In genomic region chr2:72269651-72270341, GRCm38 (mm10) we compare ENCODE assay signal across 18 mouse cellular contexts. TPM values are rescaled to one million over a fixed set of nuclear protein-coding genes. Genes with fewer than 3 reads are reported as not detected.
A peak's percentile ranks its signal among the peaks of the same experiment; 100 is the strongest.
DNase-seq lines count a peak whose midpoint lies in the region; ATAC-seq and TF ChIP-seq lines count a peak whose summit lies in the region.
"Had no signal": no experiment of that assay in that cellular context is flagged by ENCODE, and none has a peak within 500 bp of the region (broad histone marks: within the 10 kb centered on the region; RNA-seq: fewer than 3 reads in every experiment).

No protein-coding gene starts in this region.

- no peak overlapping the region for H3K4me2 ChIP-seq in embryonic facial prominence, embryonic 14.5 days (ENCODE audit: low read depth, low read length)
- no peak overlapping the region for H3K4me2 ChIP-seq in lung, embryonic 14.5 days
- H3K4me2 ChIP-seq in lung, embryonic 16.5 days (ENCODE audit: low read depth, low read length), result no peak overlapping the region
- H3K4me2 ChIP-seq: hindbrain, embryonic 12.5 days; intestine, embryonic 15.5 days; kidney, embryonic 15.5 days had no signal

- H3K36me3 ChIP-seq in embryonic facial prominence, embryonic 14.5 days (ENCODE audit: control insufficient read depth, insufficient read depth, low read length), result no peaks in the 10 kb centered on the region
- H3K36me3 ChIP-seq in embryonic facial prominence, embryonic 10.5 days (replicated peaks), result no peaks in the 10 kb centered on the region
- no peaks in the 10 kb centered on the region for H3K36me3 ChIP-seq in lung, embryonic 14.5 days (ENCODE audit: insufficient read depth)
- H3K36me3 ChIP-seq in lung, embryonic 16.5 days (ENCODE audit: control insufficient read depth, insufficient read depth, low read length), result no peaks in the 10 kb centered on the region
- H3K36me3 ChIP-seq: hindbrain, embryonic 12.5 days; intestine, embryonic 15.5 days; kidney, embryonic 15.5 days had no signal

- no peak overlapping the region for H3K9ac ChIP-seq in embryonic facial prominence, embryonic 14.5 days (ENCODE audit: low read depth, low read length)
- no peak overlapping the region for H3K9ac ChIP-seq in lung, embryonic 14.5 days
- H3K9ac ChIP-seq in lung, embryonic 16.5 days (ENCODE audit: low read length), result no peak overlapping the region
- H3K9ac ChIP-seq: hindbrain, embryonic 12.5 days; intestine, embryonic 15.5 days; kidney, embryonic 15.5 days had no signal

- TF ChIP-seq CTCF in lung, embryonic 14.5 days (IDR thresholded peaks at IDR 0.05; ENCODE audit: low read depth), result no peak

- no peaks in the 10 kb centered on the region for H3K9me3 ChIP-seq in embryonic facial prominence, embryonic 14.5 days (ENCODE audit: control insufficient read depth, low read length)
- H3K9me3 ChIP-seq in embryonic facial prominence, embryonic 10.5 days, result no peaks in the 10 kb centered on the region
- H3K9me3 ChIP-seq in lung, embryonic 14.5 days (ENCODE audit: low read depth, low read length), result no peaks in the 10 kb centered on the region
- no peaks in the 10 kb centered on the region for H3K9me3 ChIP-seq in lung, embryonic 16.5 days (ENCODE audit: control insufficient read depth, low read length)
- H3K9me3 ChIP-seq: hindbrain, embryonic 12.5 days; intestine, embryonic 15.5 days had no signal

- no peak for ATAC-seq in embryonic facial prominence, embryonic 14.5 days (ENCODE audit: low read depth)
- ATAC-seq in lung, embryonic 14.5 days (ENCODE audit: insufficient read depth), result peak; percentile 54; the same call in 1 of the 2 replicates
- ATAC-seq in lung, embryonic 16.5 days (ENCODE audit: low read depth), result peak; percentile 71; the same call in 1 of the 2 replicates
- ATAC-seq in megakaryocyte, adult 5-6 weeks (ENCODE audit: poor library complexity, severe bottlenecking), result no peak
- ATAC-seq: activated CD4-positive, CD25-positive, alpha-beta regulatory T cell, adult 4 months; intestine, embryonic 15.5 days; midbrain, embryonic 16.5 days had no signal

- peak; percentile 35 for DNase-seq in embryonic facial prominence, embryonic 14.5 days (ENCODE audit: low spot score)
- no peak for DNase-seq in embryonic facial prominence, embryonic 10.5 days (ENCODE audit: low spot score)
- peak; percentile 74 for DNase-seq in lung, embryonic 14.5 days
- no peak for DNase-seq in lung, postnatal 4 days
- DNase-seq in kidney, postnatal 10 days, result no peak
- DNase-seq in spleen, postnatal 36 days (ENCODE audit: low spot score in 2 of 2), result no peak
- DNase-seq: adrenal gland, postnatal 36 days; cerebellum, postnatal 10 days; layer of hippocampus, adult 9-11 months; thymus, adult 2 months had no signal

- no peaks in the 10 kb centered on the region for H3K4me1 ChIP-seq in embryonic facial prominence, embryonic 14.5 days (ENCODE audit: control insufficient read depth, insufficient read depth, low read length)
- no peaks in the 10 kb centered on the region for H3K4me1 ChIP-seq in embryonic facial prominence, embryonic 10.5 days
- H3K4me1 ChIP-seq in lung, embryonic 14.5 days (ENCODE audit: insufficient read depth), result no peaks in the 10 kb centered on the region
- no peaks in the 10 kb centered on the region for H3K4me1 ChIP-seq in lung, embryonic 16.5 days (replicated peaks; ENCODE audit: control insufficient read depth, insufficient read depth, low read length)
- H3K4me1 ChIP-seq: hindbrain, embryonic 12.5 days; intestine, embryonic 15.5 days had no signal

- H3K4me3 ChIP-seq in embryonic facial prominence, embryonic 14.5 days (ENCODE audit: low read depth, low read length), result no peak overlapping the region
- no peak overlapping the region for H3K4me3 ChIP-seq in embryonic facial prominence, embryonic 10.5 days
- H3K4me3 ChIP-seq in lung, embryonic 14.5 days (ENCODE audit: low read depth, low read length), result no peak overlapping the region
- no peak overlapping the region for H3K4me3 ChIP-seq in lung, embryonic 16.5 days (ENCODE audit: low read length)
- H3K4me3 ChIP-seq: erythroblast, embryonic 14.5 days; hindbrain, embryonic 12.5 days; intestine, embryonic 15.5 days; kidney, embryonic 15.5 days had no signal

- no peaks in the 10 kb centered on the region for H3K27me3 ChIP-seq in embryonic facial prominence, embryonic 14.5 days (replicated peaks; ENCODE audit: control insufficient read depth, insufficient read depth, low read length)
- no peaks in the 10 kb centered on the region for H3K27me3 ChIP-seq in embryonic facial prominence, embryonic 10.5 days (replicated peaks; ENCODE audit: low read depth, poor library complexity, severe bottlenecking)
- no peaks in the 10 kb centered on the region for H3K27me3 ChIP-seq in lung, embryonic 14.5 days (ENCODE audit: insufficient read depth, low read length)
- H3K27me3 ChIP-seq in lung, embryonic 16.5 days (ENCODE audit: control insufficient read depth, insufficient read depth, low read depth, low read length), result no peaks in the 10 kb centered on the region
- H3K27me3 ChIP-seq: hindbrain, embryonic 12.5 days; intestine, embryonic 15.5 days; kidney, embryonic 15.5 days had no signal

- 75% methylated on average over 4 of the region's 4 CpGs for WGBS in embryonic facial prominence, embryonic 14.5 days
- WGBS in embryonic facial prominence, embryonic 10.5 days, result 77% methylated on average over 4 of the region's 4 CpGs
- 52% methylated on average over 4 of the region's 4 CpGs for WGBS in lung, embryonic 14.5 days
- WGBS in lung, embryonic 16.5 days, result 47% methylated on average over 4 of the region's 4 CpGs

- no peak overlapping the region for H3K27ac ChIP-seq in embryonic facial prominence, embryonic 14.5 days (replicated peaks; ENCODE audit: low read depth, low read length)
- no peak overlapping the region for H3K27ac ChIP-seq in embryonic facial prominence, embryonic 10.5 days (replicated peaks)
- H3K27ac ChIP-seq in lung, embryonic 14.5 days (ENCODE audit: low read depth), result peak overlapping the region; percentile 65; the same call in 1 of the 2 replicates
- H3K27ac ChIP-seq in lung, embryonic 16.5 days (ENCODE audit: low read length), result peak overlapping the region; percentile 40; the same call in 1 of the 2 replicates
- H3K27ac ChIP-seq: hindbrain, embryonic 12.5 days; intestine, embryonic 15.5 days; kidney, embryonic 15.5 days had no signal

RNA-seq across cellular contexts. Expression of gene Map3k20, which starts 15.6 kb away (rescaled TPM):
- 20.4 and 22.3 TPM in 2 replicates for polyA plus RNA-seq in embryonic facial prominence, embryonic 14.5 days (2014; fragmentation: Nextera tagmentation; extraction: Ambion mirVana)
- polyA plus RNA-seq in embryonic facial prominence, embryonic 10.5 days (2016; fragmentation: Nextera tagmentation; extraction: Ambion mirVana), result 7.3 and 8.7 TPM in 2 replicates
- 36.4 and 37.5 TPM in 2 replicates for polyA plus RNA-seq in lung, embryonic 14.5 days (2014; fragmentation: Nextera tagmentation; extraction: Ambion mirVana)
- 29.8 and 31.6 TPM in 2 replicates for polyA plus RNA-seq in lung, embryonic 16.5 days (2015; fragmentation: Nextera tagmentation; extraction: Ambion mirVana)
- 43.8 and 47.9 TPM in 2 replicates for total RNA-seq in megakaryocyte, adult 5-6 weeks (2015)
- total RNA-seq in megakaryocyte, adult 5-6 weeks (2017), result 34.8 and 40.2 TPM in 2 replicates

Comparison
In these comparisons a context has a peak if more than half of its experiments do, and no peak if none do; other contexts are left out.
1. DNase-seq: peak in embryonic facial prominence, embryonic 14.5 days (single experiment) and lung, embryonic 14.5 days (single experiment); none in embryonic facial prominence, embryonic 10.5 days (single experiment), lung, postnatal 4 days (0 of 2), kidney, postnatal 10 days (single experiment) and spleen, postnatal 36 days (0 of 2).
2. ATAC-seq: peak in lung, embryonic 14.5 days (single experiment) and lung, embryonic 16.5 days (single experiment); none in embryonic facial prominence, embryonic 14.5 days (single experiment) and megakaryocyte, adult 5-6 weeks (single experiment).
3. H3K27ac ChIP-seq: peak in lung, embryonic 14.5 days (single experiment) and lung, embryonic 16.5 days (single experiment); none in embryonic facial prominence, embryonic 14.5 days (single experiment) and embryonic facial prominence, embryonic 10.5 days (single experiment).